Mouse (Mus musculus) heart, embryonic 10.5 days (tissue): ENCODE data around the gene Cyb5b. TPM values are rescaled to one million over a fixed set of nuclear protein-coding genes. Genes with fewer than 3 reads are reported as not detected.
A peak's percentile ranks its signal among the peaks of the same experiment; 100 is the strongest.

Experiments used
- DNase-seq: peaks from one replicate; pipeline ENCODE4 v3.0.0-alpha.2; 2017; ENCODE audit warnings: low spot score
- H3K27ac ChIP-seq: fragments of 300-500 bp; sonication (generic); 2 replicates; pipeline ENCODE4 v1.5.1; 2016; ENCODE audit warnings: mild to moderate bottlenecking
- H3K27me3 ChIP-seq: fragments of 300-500 bp; sonication (generic); 2 replicates; pipeline ENCODE4 v1.6.1; 2016; ENCODE audit warnings: mild to moderate bottlenecking; ENCODE audit not compliant: poor library complexity, insufficient read depth, severe bottlenecking
- H3K36me3 ChIP-seq: fragments of 300-500 bp; sonication (generic); 2 replicates; pipeline ENCODE4 v1.6.1; 2016; ENCODE audit warnings: mild to moderate bottlenecking, moderate library complexity
- H3K4me1 ChIP-seq: fragments of 300-500 bp; sonication (generic); 2 replicates; pipeline ENCODE4 v1.6.1; 2016; ENCODE audit warnings: mild to moderate bottlenecking
- H3K4me3 ChIP-seq: fragments of 300-500 bp; sonication (generic); 2 replicates; pipeline ENCODE4 v1.5.1; 2016; ENCODE audit warnings: mild to moderate bottlenecking, moderate library complexity
- H3K9me3 ChIP-seq: fragments of 300-500 bp; sonication (generic); 2 replicates; pipeline ENCODE4 v1.6.1; 2016; ENCODE audit warnings: mild to moderate bottlenecking, moderate library complexity
- WGBS: fragments of 180-500 bp; shearing (Covaris S2); methylation state at CpG from one replicate; pipeline ENCODE4 v1.1.7; 2016; 5-methylcytosine and 5-hydroxymethylcytosine counted together
- polyA plus RNA-seq: library from polyadenylated mRNA; unstranded; fragments of >200 nt; fragmentation: Nextera tagmentation; extraction: Ambion mirVana; gene quantifications from 2 replicates; pipeline ENCODE4 v1.2.1, GENCODE M21; 2016

Cyb5b gene
- polyA plus RNA-seq, 1 experiment from 2014 or later, result 92.3 TPM

GRCm38 (mm10) chr8:107117019-107117418 is 33.4 kb upstream of the Cyb5b start:
- Histone ChIP-seq H3K36me3 (no peaks in the 10 kb centered on the region), H3K27me3 (no peaks in the 10 kb centered on the region), H3K4me1 (peaks cover 24% of the 10 kb centered on the region), H3K27ac (no peak overlapping the region), H3K9me3 (no peaks in the 10 kb centered on the region), H3K4me3 (no peak overlapping the region)
- DNase-seq, result no peak
- 62% methylated on average over 2 of the region's 2 CpGs for WGBS

- H3K27me3 ChIP-seq, result no peaks in the 10 kb centered on the region
- 51% methylated on average over 7 of the region's 7 CpGs for WGBS
- H3K4me1 ChIP-seq, result peaks cover 33% of the 10 kb centered on the region
- H3K4me3 ChIP-seq, result no peak overlapping the region
- H3K36me3 ChIP-seq, result no peaks in the 10 kb centered on the region
- H3K9me3 ChIP-seq, result no peaks in the 10 kb centered on the region
- no peak for DNase-seq
- H3K27ac ChIP-seq, result peak overlapping the region; percentile 37; the same call in 1 of the 2 replicates
These were observed 31.6 kb upstream of the Cyb5b start for GRCm38 (mm10) chr8:107118803-107119233.

DNA sequence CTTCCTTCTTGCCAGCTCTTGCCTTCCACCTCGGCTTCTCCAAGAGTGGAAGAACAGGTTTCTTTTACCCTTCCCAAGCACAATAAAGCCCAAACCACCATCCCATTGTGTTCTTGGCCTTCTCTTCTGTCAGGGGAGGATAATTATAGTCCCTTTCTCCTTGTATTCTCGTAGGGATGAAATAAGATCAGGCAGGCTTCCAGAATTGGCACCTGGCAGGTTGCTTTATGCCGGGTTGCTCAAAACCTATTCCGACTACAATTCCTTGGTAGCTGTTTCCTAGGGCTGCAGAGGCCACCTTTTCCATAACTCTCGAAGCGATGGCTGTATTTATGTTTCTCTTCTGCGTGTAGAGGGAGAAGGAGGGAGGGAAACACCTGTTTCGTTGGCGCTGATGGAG is 31.0 kb upstream of the Cyb5b start:
- Histone ChIP-seq H3K27ac (peak overlapping the region; percentile 37; the same call in 1 of the 2 replicates), H3K36me3 (no peaks in the 10 kb centered on the region), H3K9me3 (no peaks in the 10 kb centered on the region), H3K4me3 (no peak overlapping the region), H3K4me1 (peaks cover 35% of the 10 kb centered on the region), H3K27me3 (no peaks in the 10 kb centered on the region)
- 69% methylated on average over 9 of the region's 9 CpGs for WGBS
- no peak for DNase-seq

- Histone ChIP-seq H3K27me3 (no peaks in the 10 kb centered on the region), H3K4me3 (no peak overlapping the region), H3K27ac (no peak overlapping the region), H3K4me1 (peaks cover 27% of the 10 kb centered on the region), H3K36me3 (no peaks in the 10 kb centered on the region), H3K9me3 (no peaks in the 10 kb centered on the region)
- DNase-seq, result no peak
These were observed 29.6 kb upstream of the Cyb5b start for GRCm38 (mm10) chr8:107120806-107121205.

GRCm38 (mm10) chr8:107121681-107122291 is 28.7 kb upstream of the Cyb5b start:
- 86% methylated on average over 7 of the region's 7 CpGs for WGBS
- Histone ChIP-seq H3K9me3 (no peaks in the 10 kb centered on the region), H3K36me3 (no peaks in the 10 kb centered on the region), H3K4me3 (no peak overlapping the region), H3K4me1 (peaks cover 27% of the 10 kb centered on the region), H3K27me3 (no peaks in the 10 kb centered on the region), H3K27ac (no peak overlapping the region)
- DNase-seq, result no peak

DNA sequence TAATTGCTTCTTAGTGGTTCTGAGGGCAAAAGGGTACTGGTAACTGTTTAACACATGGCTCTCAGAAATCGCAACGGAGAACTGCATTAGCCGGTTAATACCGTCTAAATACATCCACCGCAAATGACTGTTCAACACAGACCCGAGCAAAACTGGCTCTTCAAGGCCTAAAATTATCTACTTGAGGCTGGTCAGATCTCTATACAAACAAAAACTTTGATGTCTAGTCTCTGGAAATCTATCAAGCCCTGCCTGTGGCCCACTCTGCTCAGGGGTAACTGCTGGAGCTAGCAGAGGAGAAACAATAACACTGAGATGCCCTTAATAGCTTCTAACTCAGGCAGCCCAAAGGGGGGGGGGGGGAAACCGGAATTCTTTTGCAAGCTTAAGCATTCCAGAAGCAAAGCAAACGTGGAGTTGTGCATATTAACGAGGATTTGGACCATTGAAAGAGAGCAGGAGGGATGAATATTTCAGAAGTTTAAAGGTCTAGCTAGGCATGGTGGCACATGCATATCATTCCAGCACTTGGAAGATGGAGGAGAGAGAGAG is 27.3 kb upstream of the Cyb5b start:
- H3K4me1 ChIP-seq, result peaks cover 27% of the 10 kb centered on the region
- no peak for DNase-seq
- 27% methylated on average over 9 of the region's 9 CpGs for WGBS

GRCm38 (mm10) chr8:107124343-107124742 is 26.1 kb upstream of the Cyb5b start:
- DNase-seq, result no peak
- Histone ChIP-seq H3K4me3 (no peak overlapping the region), H3K27ac (no peak overlapping the region), H3K27me3 (no peaks in the 10 kb centered on the region), H3K9me3 (no peaks in the 10 kb centered on the region), H3K36me3 (no peaks in the 10 kb centered on the region), H3K4me1 (peaks cover 25% of the 10 kb centered on the region)
- 62% methylated on average over 8 of the region's 8 CpGs for WGBS

More for the DNA sequence above, 27.3 kb upstream of the Cyb5b start:
- Histone ChIP-seq H3K27ac (0 out of 2 replicates have a peak overlapping the region, but pooled peaks have one; percentile 23), H3K4me3 (no peak overlapping the region), H3K9me3 (no peaks in the 10 kb centered on the region), H3K27me3 (no peaks in the 10 kb centered on the region), H3K36me3 (no peaks in the 10 kb centered on the region)

GRCm38 (mm10) chr8:107129171-107130025 is 21.0 kb upstream of the Cyb5b start:
- Histone ChIP-seq H3K36me3 (no peaks in the 10 kb centered on the region), H3K4me3 (no peak overlapping the region), H3K4me1 (peaks cover 34% of the 10 kb centered on the region), H3K27me3 (no peaks in the 10 kb centered on the region), H3K27ac (peak overlapping the region; percentile 43), H3K9me3 (no peaks in the 10 kb centered on the region)
- 56% methylated on average over 8 of the region's 8 CpGs for WGBS
- no peak for DNase-seq

DNA sequence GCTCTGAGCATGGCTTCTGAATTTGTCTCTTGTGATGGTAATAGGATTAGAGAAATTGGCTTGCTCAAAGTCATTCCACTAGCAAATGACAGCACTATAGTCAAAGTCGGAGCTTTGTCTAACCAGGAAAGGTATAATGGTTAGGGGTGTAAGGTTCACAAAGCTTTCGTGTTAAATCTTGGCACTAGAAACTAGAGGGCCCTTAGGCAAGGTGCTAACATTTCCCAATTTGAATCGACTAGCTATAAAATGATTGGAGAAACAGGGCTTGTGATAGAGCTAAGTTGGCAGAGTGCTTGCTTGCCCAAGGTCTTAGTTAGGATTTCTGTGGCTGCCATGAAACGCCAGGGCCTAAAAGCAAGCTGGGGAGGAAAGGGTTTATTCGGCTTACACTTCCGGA is 20.4 kb upstream of the Cyb5b start:
- Histone ChIP-seq H3K4me3 (no peak overlapping the region), H3K9me3 (no peaks in the 10 kb centered on the region), H3K4me1 (peaks cover 34% of the 10 kb centered on the region), H3K36me3 (no peaks in the 10 kb centered on the region), H3K27ac (peak overlapping the region; percentile 43), H3K27me3 (no peaks in the 10 kb centered on the region)
- WGBS, result 76% methylated on average over 6 of the region's 6 CpGs
- no peak for DNase-seq

GRCm38 (mm10) chr8:107132581-107133491 is 17.6 kb upstream of the Cyb5b start:
- DNase-seq, result no peak
- Histone ChIP-seq H3K27ac (peak overlapping the region; percentile 78; the same call in 1 of the 2 replicates), H3K4me1 (peaks cover 39% of the 10 kb centered on the region), H3K36me3 (no peaks in the 10 kb centered on the region), H3K4me3 (no peak overlapping the region), H3K9me3 (no peaks in the 10 kb centered on the region), H3K27me3 (no peaks in the 10 kb centered on the region)
- 78% methylated on average over 24 of the region's 24 CpGs for WGBS

- DNase-seq, result no peak
- Histone ChIP-seq H3K4me3 (no peak overlapping the region), H3K9me3 (no peaks in the 10 kb centered on the region), H3K27ac (peak overlapping the region; percentile 78), H3K27me3 (no peaks in the 10 kb centered on the region), H3K4me1 (peaks cover 37% of the 10 kb centered on the region), H3K36me3 (no peaks in the 10 kb centered on the region)
- WGBS, result 48% methylated on average over 6 of the region's 6 CpGs
These were observed 16.6 kb upstream of the Cyb5b start for GRCm38 (mm10) chr8:107133881-107134280.

GRCm38 (mm10) chr8:107136003-107136612 is 14.3 kb upstream of the Cyb5b start:
- peaks cover 39% of the 10 kb centered on the region for H3K4me1 ChIP-seq
- no peak for DNase-seq
- no peak overlapping the region for H3K4me3 ChIP-seq
- WGBS, result 53% methylated on average over 8 of the region's 8 CpGs
- H3K27me3 ChIP-seq, result no peaks in the 10 kb centered on the region
- H3K27ac ChIP-seq, result peak overlapping the region; percentile 49
- H3K9me3 ChIP-seq, result no peaks in the 10 kb centered on the region
- H3K36me3 ChIP-seq, result no peaks in the 10 kb centered on the region
